Mouse (Mus musculus) MEL (cell line): Measurements from ENCODE around the gene 1700123O20Rik. TPM values are rescaled to one million over a fixed set of nuclear protein-coding genes. Genes with fewer than 3 reads are reported as not detected.

ENCODE experiments used
- DNase-seq: peaks from one replicate; pipeline ENCODE4 v3.0.0; 2011; ENCODE audit warnings: low read depth, low spot score
- H3K27ac ChIP-seq: 2 replicates; pipeline ENCODE4 v1.5.1; 2012; ENCODE audit warnings: low read depth, mild to moderate bottlenecking, control low read depth, low read length, moderate library complexity; ENCODE audit not compliant: control insufficient read depth
- H3K27me3 ChIP-seq, 2 experiments: fragments of 150-350 bp in 1 of 2; sonication (generic) in 1 of 2; 2 replicates each; pipeline ENCODE4 v1.6.1; 2012; ENCODE audit warnings: low read length in 2 of 2, mild to moderate bottlenecking in 2 of 2, improper control_type of control experiment in 1 of 2, moderate library complexity in 1 of 2; ENCODE audit not compliant: insufficient read depth in 2 of 2, control insufficient read depth in 1 of 2
- H3K36me3 ChIP-seq, 2 experiments: 2 replicates each; pipeline ENCODE4 v1.6.1; 2012 to 2014; ENCODE audit warnings: low read length in 2 of 2, improper control_type of control experiment in 1 of 2, inconsistent platforms in 1 of 2, mild to moderate bottlenecking in 1 of 2; ENCODE audit not compliant: insufficient read depth in 2 of 2, control insufficient read depth in 1 of 2
- H3K4me1 ChIP-seq, 2 experiments: fragments of 150-350 bp in 1 of 2; sonication (generic) in 1 of 2; 2 replicates each; pipeline ENCODE4 v1.6.1; 2012; ENCODE audit warnings: low read length in 2 of 2, improper control_type of control experiment in 1 of 2, mild to moderate bottlenecking in 1 of 2; ENCODE audit not compliant: insufficient read depth in 2 of 2, control insufficient read depth in 1 of 2
- H3K4me3 ChIP-seq, 2 experiments: fragments of 150-350 bp in 1 of 2; sonication (generic) in 1 of 2; 2 replicates each; pipeline ENCODE4 v1.5.1; 2012; ENCODE audit warnings: low read depth in 2 of 2, low read length in 2 of 2, mild to moderate bottlenecking in 2 of 2, moderate library complexity in 2 of 2, control low read depth in 1 of 2, improper control_type of control experiment in 1 of 2; ENCODE audit not compliant: control insufficient read depth in 1 of 2, insufficient read depth in 1 of 2
- H3K79me2 ChIP-seq: 2 replicates; pipeline ENCODE4 v1.6.1; 2012; ENCODE audit warnings: mild to moderate bottlenecking, low read length, moderate library complexity; ENCODE audit not compliant: control insufficient read depth, poor library complexity, insufficient read depth
- H3K9ac ChIP-seq: 2 replicates; pipeline ENCODE4 v1.6.1; 2012; ENCODE audit warnings: low read depth, mild to moderate bottlenecking, control low read depth, low read length, moderate library complexity; ENCODE audit not compliant: control insufficient read depth, poor library complexity, severe bottlenecking
- H3K9me3 ChIP-seq: fragments of 150-350 bp; sonication (generic); replicated peaks from 2 replicates; pipeline ENCODE4 v1.6.1; 2012; ENCODE audit warnings: mild to moderate bottlenecking, low read length, improper control_type of control experiment, moderate library complexity; ENCODE audit not compliant: insufficient read depth
- BHLHE40 ChIP-seq: IDR thresholded peaks from 2 replicates; pipeline ENCODE4 v1.6.1; 2012; ENCODE audit warnings: low read depth, mild to moderate bottlenecking, inconsistent platforms, low read length, improper control_type of control experiment, borderline replicate concordance
- CHD1 ChIP-seq: IDR thresholded peaks from 2 replicates; pipeline ENCODE4 v1.6.1; 2012; ENCODE audit warnings: low read depth, mild to moderate bottlenecking, inconsistent platforms, low read length, improper control_type of control experiment
- CHD2 ChIP-seq: IDR thresholded peaks from 2 replicates; pipeline ENCODE4 v1.6.1; 2011; ENCODE audit warnings: low read length, improper control_type of control experiment
- CTCF ChIP-seq, 3 experiments: IDR thresholded peaks in 2 of 3; conservative IDR thresholded peaks in 1 of 3; 2 replicates each; pipeline ENCODE4 v1.5.1; 2011 to 2012; ENCODE audit warnings: low read length in 3 of 3, low read depth in 2 of 3, mild to moderate bottlenecking in 2 of 3, improper control_type of control experiment in 1 of 3, inconsistent platforms in 1 of 3, mixed read lengths in 1 of 3, moderate library complexity in 1 of 3; ENCODE audit not compliant: control insufficient read depth in 1 of 3, insufficient read depth in 1 of 3, poor library complexity in 1 of 3, severe bottlenecking in 1 of 3
- E2F4 ChIP-seq: IDR thresholded peaks from 2 replicates; pipeline ENCODE4 v1.6.1; 2011; ENCODE audit warnings: low read depth, low read length, improper control_type of control experiment, borderline replicate concordance
- ELF1 ChIP-seq: IDR thresholded peaks from 2 replicates; pipeline ENCODE4 v1.6.1; 2014; ENCODE audit warnings: low read depth, mild to moderate bottlenecking, inconsistent platforms, low read length, improper control_type of control experiment, moderate library complexity
- ETS1 ChIP-seq: IDR thresholded peaks from 2 replicates; pipeline ENCODE4 v1.6.1; 2012; ENCODE audit warnings: low read depth, mild to moderate bottlenecking, inconsistent platforms, low read length, improper control_type of control experiment, moderate library complexity
- GABPA ChIP-seq: IDR thresholded peaks from 2 replicates; pipeline ENCODE4 v1.6.1; 2012; ENCODE audit warnings: low read depth, mild to moderate bottlenecking, inconsistent platforms, low read length, improper control_type of control experiment, moderate library complexity
- GATA1 ChIP-seq: IDR thresholded peaks from 2 replicates; pipeline ENCODE4 v1.6.1; 2011; ENCODE audit warnings: low read depth, low read length, improper control_type of control experiment
- HCFC1 ChIP-seq: IDR thresholded peaks from 2 replicates; pipeline ENCODE4 v1.6.1; 2012; ENCODE audit warnings: low read depth, mild to moderate bottlenecking, inconsistent platforms, low read length, improper control_type of control experiment, moderate library complexity
- MAFK ChIP-seq: IDR thresholded peaks from 2 replicates; pipeline ENCODE4 v1.6.1; 2011; ENCODE audit warnings: low read depth, mild to moderate bottlenecking, low read length, improper control_type of control experiment, borderline replicate concordance
- MEF2A ChIP-seq: IDR thresholded peaks from 2 replicates; pipeline ENCODE4 v1.6.1; 2014; ENCODE audit warnings: low read depth, mild to moderate bottlenecking, inconsistent platforms, low read length, improper control_type of control experiment; ENCODE audit not compliant: poor library complexity, insufficient replicate concordance, severe bottlenecking; ENCODE audit errors: extremely low read depth
- MXI1 ChIP-seq: IDR thresholded peaks from 2 replicates; pipeline ENCODE4 v1.6.1; 2011; ENCODE audit warnings: mild to moderate bottlenecking, low read depth, low read length, improper control_type of control experiment
- MYB ChIP-seq: IDR thresholded peaks from 2 replicates; pipeline ENCODE4 v1.6.1; 2011; ENCODE audit warnings: mild to moderate bottlenecking, low read depth, low read length, improper control_type of control experiment
- MYC ChIP-seq: IDR thresholded peaks from 2 replicates; pipeline ENCODE4 v1.6.1; 2011; ENCODE audit warnings: low read depth, mild to moderate bottlenecking, low read length, improper control_type of control experiment, moderate library complexity
- NELFE ChIP-seq: IDR thresholded peaks from 2 replicates; pipeline ENCODE4 v1.6.1; 2011; ENCODE audit warnings: low read depth, low read length, improper control_type of control experiment
- NRF1 ChIP-seq: IDR thresholded peaks from 2 replicates; pipeline ENCODE4 v1.6.1; 2014; ENCODE audit warnings: low read depth, mild to moderate bottlenecking, inconsistent platforms, low read length, improper control_type of control experiment, moderate library complexity; ENCODE audit not compliant: poor library complexity, insufficient read depth, severe bottlenecking
- POLR2A ChIP-seq, 2 experiments: IDR thresholded peaks; 2 replicates each; pipeline ENCODE4 v1.6.1; 2011 to 2012; ENCODE audit warnings: low read length in 2 of 2, mild to moderate bottlenecking in 2 of 2, control low read depth in 1 of 2, improper control_type of control experiment in 1 of 2, low read depth in 1 of 2, moderate library complexity in 1 of 2; ENCODE audit not compliant: control insufficient read depth in 1 of 2, insufficient read depth in 1 of 2, poor library complexity in 1 of 2
- POLR2AphosphoS2 ChIP-seq: IDR thresholded peaks from 2 replicates; pipeline ENCODE4 v1.6.1; 2011; ENCODE audit warnings: low read length, improper control_type of control experiment
- RCOR1 ChIP-seq: IDR thresholded peaks from 2 replicates; pipeline ENCODE4 v1.6.1; 2012; ENCODE audit warnings: low read depth, mild to moderate bottlenecking, inconsistent platforms, low read length, improper control_type of control experiment
- SIN3A ChIP-seq: IDR thresholded peaks from 2 replicates; pipeline ENCODE4 v1.6.1; 2012; ENCODE audit warnings: low read length, improper control_type of control experiment, inconsistent platforms
- TAL1 ChIP-seq: IDR thresholded peaks from 2 replicates; pipeline ENCODE4 v1.6.1; 2012; ENCODE audit warnings: mild to moderate bottlenecking, inconsistent platforms, low read length, moderate library complexity, mixed read lengths
- TBP ChIP-seq: IDR thresholded peaks from 2 replicates; pipeline ENCODE4 v1.8.0; 2011; ENCODE audit warnings: low read depth, low read length, improper control_type of control experiment
- TCF12 ChIP-seq: IDR thresholded peaks from 2 replicates; pipeline ENCODE4 v1.6.1; 2014; ENCODE audit warnings: low read depth, mild to moderate bottlenecking, inconsistent platforms, low read length, improper control_type of control experiment, moderate library complexity
- UBTF ChIP-seq: IDR thresholded peaks from 2 replicates; pipeline ENCODE4 v1.6.1; 2012; ENCODE audit warnings: low read depth, mild to moderate bottlenecking, inconsistent platforms, low read length, improper control_type of control experiment, moderate library complexity, borderline replicate concordance; ENCODE audit not compliant: insufficient read depth
- USF1 ChIP-seq: IDR thresholded peaks from 2 replicates; pipeline ENCODE4 v1.6.1; 2014; ENCODE audit warnings: low read depth, mild to moderate bottlenecking, inconsistent platforms, low read length, improper control_type of control experiment, moderate library complexity
- USF2 ChIP-seq, 2 experiments: IDR thresholded peaks; 2 replicates each; pipeline ENCODE4 v1.6.1; 2011 to 2012; ENCODE audit warnings: improper control_type of control experiment in 2 of 2, low read length in 2 of 2, borderline replicate concordance in 1 of 2, inconsistent platforms in 1 of 2, low read depth in 1 of 2, mild to moderate bottlenecking in 1 of 2; ENCODE audit not compliant: insufficient read depth in 1 of 2
- ZC3H11A ChIP-seq: IDR thresholded peaks from 2 replicates; pipeline ENCODE4 v1.6.1; 2012; ENCODE audit warnings: low read depth, mild to moderate bottlenecking, inconsistent platforms, low read length, improper control_type of control experiment
- ZMIZ1 ChIP-seq: IDR thresholded peaks from 2 replicates; pipeline ENCODE4 v1.6.1; 2012; ENCODE audit warnings: low read depth, mild to moderate bottlenecking, inconsistent platforms, low read length, improper control_type of control experiment, moderate library complexity
- polyA plus RNA-seq, 2 experiments: library from polyadenylated mRNA; stranded (reverse) in 1 of 2; unstranded in 1 of 2; fragments of >175 nt in 1 of 2; fragments of >200 nt in 1 of 2; gene quantifications; 2 replicates each; pipeline versions ENCODE4 v1.2.1 to v1.2.4; 2012; ENCODE audit warnings: low replicate concordance in 2 of 2, low read depth in 1 of 2; ENCODE audit not compliant: insufficient read length in 2 of 2, insufficient read depth in 1 of 2, missing spikeins in 1 of 2
- total RNA-seq: library from RNA; depleted of rRNA; stranded (reverse); fragments of 300-350 nt; gene quantifications from 2 replicates; pipeline ENCODE4 v1.2.3, GENCODE M21; 2012

Gene 1700123O20Rik
- total and polyA plus RNA-seq, 3 experiments = 44.2 to 72.8 TPM; not detected in 1

DNA sequence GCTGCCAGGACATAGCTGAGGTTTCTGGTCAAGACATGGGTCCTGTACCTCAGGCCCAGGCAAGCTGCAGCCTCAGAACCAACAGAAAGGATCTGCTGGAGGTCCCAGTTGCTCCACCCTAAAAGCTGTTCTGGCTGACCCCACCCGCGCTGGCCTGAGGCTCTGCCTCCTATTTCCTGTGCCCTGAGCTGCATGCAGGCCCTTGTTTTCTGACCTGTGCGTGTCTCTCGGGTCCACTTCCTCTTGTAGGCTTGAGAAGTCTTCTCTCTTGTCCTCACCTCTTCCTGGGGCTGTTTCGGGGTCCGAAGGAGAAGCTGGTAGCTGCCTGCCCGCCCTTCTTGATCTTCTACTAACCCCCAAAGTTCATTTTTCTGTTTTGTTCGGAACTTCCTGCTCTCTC is 26.8 kb downstream of the 1700123O20Rik start:
- H3K36me3 ChIP-seq = peaks cover 0 to 2% of the 10 kb centered on the region in 2 experiments; a peak in 1 of 4 replicates
- no peaks in the 10 kb centered on the region for H3K79me2 ChIP-seq
- DNase-seq = no peak
- peaks cover 0 to 18% of the 10 kb centered on the region in 2 experiments; a peak in 2 of 4 replicates for H3K4me1 ChIP-seq
- no peaks in the 10 kb centered on the region for H3K9me3 ChIP-seq
- no peak overlapping the region for H3K9ac ChIP-seq
- no peak overlapping the region for H3K4me3 ChIP-seq
- TF ChIP-seq MEF2A = no peak
- no peak for TF ChIP-seq TCF12
- TF ChIP-seq CHD1 = no peak
- TF ChIP-seq USF2 (IDR thresholded peaks at IDR 0.05; ENCODE audit: borderline replicate concordance in 1 of 2, insufficient read depth in 1 of 2, low read depth in 1 of 2, low read length in 2 of 2) = no peak
- TF ChIP-seq POLR2A (IDR thresholded peaks at IDR 0.05; ENCODE audit: control insufficient read depth in 1 of 2, insufficient read depth in 1 of 2, low read depth in 1 of 2, low read length in 2 of 2, poor library complexity in 1 of 2) = no peak
- TF ChIP-seq CHD2 = no peak
- no peak for TF ChIP-seq GABPA
- TF ChIP-seq MAFK = no peak
- no peak for TF ChIP-seq ZMIZ1
- TF ChIP-seq CTCF (IDR thresholded peaks at IDR 0.05 in 2 of 3, conservative IDR thresholded peaks at IDR 0.05 in 1 of 3; ENCODE audit: control insufficient read depth in 1 of 3, insufficient read depth in 1 of 3, low read depth in 2 of 3, low read length in 3 of 3, poor library complexity in 1 of 3, severe bottlenecking in 1 of 3) = no peak
- TF ChIP-seq TBP = no peak
- TF ChIP-seq NELFE = no peak
- no peak for TF ChIP-seq TAL1
- no peak for TF ChIP-seq MXI1
- no peak for TF ChIP-seq ETS1
- H3K27ac ChIP-seq = no peak overlapping the region
- no peaks in the 10 kb centered on the region for H3K27me3 ChIP-seq

GRCm38 (mm10) chr14:54714121-54714520 is 28.1 kb downstream of the 1700123O20Rik start:
- no peaks in the 10 kb centered on the region for H3K79me2 ChIP-seq
- peak overlapping the region; percentile 8 for H3K9ac ChIP-seq
- peak overlapping the region; percentile 32 to 50 for H3K4me3 ChIP-seq
- H3K36me3 ChIP-seq = peaks cover 0 to 2% of the 10 kb centered on the region in 2 experiments; a peak in 1 of 4 replicates
- peak overlapping the region; percentile 18 for H3K27ac ChIP-seq
- peak; percentile 92 for DNase-seq
- H3K27me3 ChIP-seq = no peaks in the 10 kb centered on the region
- peaks cover 0 to 18% of the 10 kb centered on the region in 2 experiments; a peak in 2 of 4 replicates for H3K4me1 ChIP-seq
- no peaks in the 10 kb centered on the region for H3K9me3 ChIP-seq
- no peak for TF ChIP-seq TBP
- peak; percentile 100 for TF ChIP-seq ZC3H11A
- TF ChIP-seq SIN3A = peak; percentile 85
- TF ChIP-seq USF1 = no peak
- TF ChIP-seq MYB = no peak
- TF ChIP-seq MYC = peak; percentile 46; the same call in 1 of the 2 replicates
- TF ChIP-seq POLR2AphosphoS2 = no peak
- no peak for TF ChIP-seq USF2 (IDR thresholded peaks at IDR 0.05; ENCODE audit: borderline replicate concordance in 1 of 2, insufficient read depth in 1 of 2, low read depth in 1 of 2, low read length in 2 of 2)
- no peak for TF ChIP-seq NRF1
- no peak for TF ChIP-seq RCOR1
- no peak for TF ChIP-seq ZMIZ1
- TF ChIP-seq E2F4 = no peak
- TF ChIP-seq TCF12 = no peak
- 0 out of 2 replicates have a peak, but pooled peaks have one; percentile 29 for TF ChIP-seq GATA1
- no peak for TF ChIP-seq BHLHE40
- no peak for TF ChIP-seq CHD1
- TF ChIP-seq TAL1 = no peak
- TF ChIP-seq MXI1 = peak; percentile 52; the same call in 1 of the 2 replicates
- no peak; the same call in 1 of the 2 replicates for TF ChIP-seq ELF1
- TF ChIP-seq CTCF (IDR thresholded peaks at IDR 0.05 in 2 of 3, conservative IDR thresholded peaks at IDR 0.05 in 1 of 3; ENCODE audit: control insufficient read depth in 1 of 3, insufficient read depth in 1 of 3, low read depth in 2 of 3, low read length in 3 of 3, poor library complexity in 1 of 3, severe bottlenecking in 1 of 3) = peak; percentile 78 to 100 (median 92)
- TF ChIP-seq UBTF = no peak
- no peak for TF ChIP-seq NELFE
- no peak for TF ChIP-seq HCFC1
